Mouse (Mus musculus): Measurements from ENCODE around the gene Gpa33. TPM values are rescaled to one million over a fixed set of nuclear protein-coding genes. Genes with fewer than 3 reads are reported as not detected.

The Gpa33 gene
- total RNA-seq (2021), result not detected
- long read RNA-seq, experiment 1, result 0 reads
- long read RNA-seq, experiment 2, result 0 reads

DNA sequence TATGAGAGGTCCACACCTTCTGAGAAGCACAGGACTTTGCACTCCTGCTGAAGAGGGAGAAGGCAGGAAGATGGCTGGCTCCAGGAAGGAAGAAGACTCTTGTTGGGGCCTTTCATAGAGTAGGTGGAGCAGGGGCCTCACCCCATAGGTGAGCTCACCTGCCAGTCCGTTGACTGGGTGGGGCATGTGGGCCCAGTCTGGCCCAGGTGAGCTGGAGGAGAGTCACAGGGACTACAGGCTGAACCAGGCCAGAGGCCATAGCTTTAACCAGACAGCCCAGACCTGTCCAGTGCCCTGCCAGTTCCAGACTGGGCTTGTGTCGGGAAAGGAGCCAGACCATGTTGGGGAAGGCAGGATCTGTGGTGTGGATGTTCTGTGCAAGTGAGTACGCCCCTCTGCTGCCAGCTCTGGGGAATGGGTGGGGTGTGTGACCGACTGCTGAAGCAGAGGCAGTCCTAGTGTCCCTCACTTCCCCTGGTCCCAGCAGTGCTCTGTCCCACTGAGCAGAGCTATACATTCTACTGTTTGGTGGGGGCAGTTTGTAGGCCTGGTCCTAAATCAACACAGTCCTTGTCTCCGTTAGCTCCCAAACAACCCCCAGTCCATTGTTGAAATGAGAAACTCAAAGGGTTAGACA lies at the start of gene Gpa33:
Gene Gpa33 (plus strand): TSS at position 15 of the 637 bp plus-strand sequence.
- DNase-seq, result no peak

GRCm38 (mm10) chr1:166088446-166089170 lies 41.4 kb upstream of the Gpa33 start:
- no peak for DNase-seq

DNA sequence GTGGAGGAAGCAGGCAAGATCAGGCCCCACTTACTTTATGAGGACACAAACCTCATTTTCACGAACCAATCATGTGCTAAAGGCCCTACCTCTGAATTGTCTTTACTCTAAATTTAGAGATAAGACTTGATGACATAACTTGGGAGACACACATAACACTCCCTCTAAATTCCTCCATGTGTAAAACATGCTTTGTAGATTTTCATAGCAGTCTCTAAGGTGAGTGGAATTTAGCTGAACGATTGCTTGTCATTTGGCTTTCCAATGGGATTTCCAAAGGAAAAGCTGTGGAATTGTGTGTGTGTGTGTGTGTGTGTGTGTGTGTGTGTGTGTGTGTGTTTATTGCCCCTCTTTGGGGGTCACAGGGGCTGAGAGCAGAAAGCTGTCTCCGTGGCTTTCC lies 40.7 kb upstream of the Gpa33 start:
- no peak for DNase-seq

DNA sequence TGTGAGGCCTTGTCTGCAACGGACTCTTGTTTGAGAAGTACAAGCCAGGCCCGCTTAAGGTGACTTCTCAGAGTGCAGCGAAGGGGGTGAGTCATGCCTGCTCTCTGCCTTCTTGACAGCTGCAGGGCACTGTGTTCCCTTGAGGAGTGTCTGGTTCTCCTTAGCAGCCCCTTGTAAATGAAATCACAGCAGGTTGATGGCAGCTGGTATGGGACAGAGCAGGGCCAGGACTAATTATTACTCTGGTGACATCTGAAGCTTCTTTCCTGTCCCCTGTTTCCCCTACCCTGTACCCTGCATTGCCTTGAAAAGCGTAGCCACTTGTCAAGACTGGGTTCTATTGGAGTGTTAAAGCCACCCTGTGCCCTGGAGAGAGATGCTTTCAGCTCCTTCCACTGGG lies 40.3 kb upstream of the Gpa33 start:
- no peak for DNase-seq

- DNase-seq, result no peak
These were observed 39.7 kb upstream of the Gpa33 start for GRCm38 (mm10) chr1:166090306-166090705.

GRCm38 (mm10) chr1:166094462-166094861 lies 35.6 kb upstream of the Gpa33 start:
- no peak for DNase-seq

DNA sequence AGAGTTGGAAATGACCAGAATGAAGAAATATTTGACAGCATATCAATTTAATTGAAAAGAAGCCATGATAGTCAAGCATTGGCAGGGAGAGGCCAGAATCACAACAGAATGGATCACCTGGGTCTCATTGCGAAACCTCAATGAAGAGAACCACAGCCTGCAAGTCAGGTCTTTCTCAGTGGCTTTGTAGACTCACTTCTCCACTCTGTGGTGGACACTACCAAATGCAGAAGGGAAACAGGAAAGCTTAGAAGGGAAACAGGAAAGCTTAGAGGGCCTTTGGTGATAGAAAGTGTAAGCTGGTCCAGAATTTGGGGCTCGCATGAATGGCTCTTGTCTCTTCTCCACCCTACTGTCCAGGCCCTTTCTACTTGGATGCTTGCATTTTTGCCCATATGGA lies 31.9 kb upstream of the Gpa33 start:
- DNase-seq, result no peak

GRCm38 (mm10) chr1:166102920-166103608 lies 27.0 kb upstream of the Gpa33 start:
- DNase-seq, result peak in 1 of 2 experiments; percentile 33

DNA sequence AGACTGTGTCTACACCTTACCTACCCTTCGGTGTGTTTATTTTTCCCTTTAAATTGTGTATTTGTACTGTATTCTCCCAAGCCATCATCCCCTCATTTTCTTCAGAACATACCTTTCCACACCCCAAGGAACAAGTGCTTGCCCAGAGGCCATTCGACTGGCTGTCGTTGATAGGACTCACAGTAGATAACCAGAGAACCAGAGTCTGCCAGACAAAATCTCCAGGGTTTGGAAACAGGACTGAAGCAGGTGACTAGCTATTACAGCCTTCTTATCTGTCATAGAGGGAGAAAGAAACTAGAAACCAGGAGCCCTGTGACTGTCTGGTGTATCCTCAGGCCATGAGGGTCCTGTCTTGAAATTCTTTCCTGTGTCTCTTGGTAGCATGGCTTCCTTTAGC lies 25.2 kb upstream of the Gpa33 start:
- no peak for DNase-seq

DNA sequence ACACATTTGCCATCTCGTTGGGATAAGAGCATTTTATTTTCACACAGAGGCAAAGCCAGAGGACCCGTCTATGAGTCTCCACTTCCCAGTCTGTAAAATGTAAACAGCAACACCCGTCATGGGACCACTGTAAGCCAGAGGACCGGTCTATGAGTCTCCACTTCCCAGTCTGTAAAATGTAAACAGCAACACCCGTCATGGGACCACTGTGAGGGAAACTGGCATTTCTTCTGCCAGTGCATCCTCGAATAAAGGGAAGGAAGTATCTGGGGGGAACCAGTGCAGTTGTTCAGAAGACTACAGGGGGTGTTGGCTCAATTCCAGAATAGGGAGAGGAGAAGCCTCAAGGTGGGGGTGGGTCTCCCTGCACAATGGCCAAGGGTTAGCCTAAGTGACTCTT lies 24.6 kb upstream of the Gpa33 start:
- no peak for DNase-seq

- DNase-seq, result no peak
These were observed 15.1 kb upstream of the Gpa33 start for GRCm38 (mm10) chr1:166114986-166115385.

DNA sequence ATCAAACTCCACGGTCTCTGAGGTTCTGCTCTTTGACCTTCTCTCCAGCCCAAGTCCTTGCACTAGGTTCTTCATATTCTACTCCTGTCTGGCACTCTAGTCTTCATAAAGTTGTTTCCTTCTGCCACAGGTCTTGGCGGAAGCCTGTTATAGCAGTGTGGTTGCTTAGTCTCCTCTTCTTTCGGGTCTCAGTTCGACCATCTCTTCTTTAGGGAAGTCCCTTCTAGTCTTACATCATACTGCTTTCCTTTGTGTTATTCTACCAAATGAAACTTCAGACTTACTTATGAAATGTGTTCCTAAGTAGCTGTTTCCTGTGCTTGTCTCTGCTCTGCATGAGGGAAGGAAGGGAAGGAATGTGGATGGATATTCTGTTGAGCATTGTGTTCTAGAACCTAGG lies 14.3 kb upstream of the Gpa33 start:
- no peak for DNase-seq

GRCm38 (mm10) chr1:166117866-166118639 lies 12.0 kb upstream of the Gpa33 start:
- DNase-seq, result no peak

GRCm38 (mm10) chr1:166122114-166122513 lies 7.9 kb upstream of the Gpa33 start:
- DNase-seq, result no peak

GRCm38 (mm10) chr1:166123045-166123444 lies 7.0 kb upstream of the Gpa33 start:
- no peak for DNase-seq

GRCm38 (mm10) chr1:166123751-166124150 lies 6.3 kb upstream of the Gpa33 start:
- DNase-seq, result no peak

GRCm38 (mm10) chr1:166124932-166125593 lies 5.0 kb upstream of the Gpa33 start:
- no peak for DNase-seq

- no peak for DNase-seq
These were observed 3.7 kb upstream of the Gpa33 start for GRCm38 (mm10) chr1:166126290-166126689.

GRCm38 (mm10) chr1:166126795-166127194 lies 3.2 kb upstream of the Gpa33 start:
- DNase-seq, result peak; percentile 24 to 25

GRCm38 (mm10) chr1:166127719-166128118 lies 2.3 kb upstream of the Gpa33 start, which contains the start of gene Dusp27:
Gene Dusp27 (minus strand): TSS chr1:166127922.
- peak; percentile 36 to 47 for DNase-seq

GRCm38 (mm10) chr1:166128551-166128950 lies 1.5 kb upstream of the Gpa33 start:
- peak; percentile 38 to 51 for DNase-seq

DNA sequence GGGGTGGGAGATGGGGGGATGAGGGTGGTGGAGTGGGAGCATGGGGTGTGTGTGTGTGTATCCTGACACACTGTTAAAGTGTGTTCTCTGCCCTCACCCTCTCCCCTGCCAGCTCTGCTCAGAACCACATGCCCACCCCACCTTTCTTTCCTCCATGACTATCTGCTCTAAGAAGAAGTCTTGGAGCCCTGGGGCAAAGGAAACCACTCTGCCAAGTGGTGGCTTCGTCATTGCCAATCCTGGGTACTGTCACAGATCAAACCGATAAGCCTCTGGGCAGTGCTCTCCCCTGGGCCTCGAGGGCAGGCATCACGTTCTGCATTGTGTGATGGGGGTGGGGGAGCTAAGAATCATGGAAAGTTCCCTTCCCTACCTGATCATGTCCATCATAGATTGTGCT lies 2.3 kb downstream of the Gpa33 start:
- DNase-seq, result no peak

Data from heart, adult 18-20 months (tissue).